Mouse (Mus musculus) activated CD4-positive, CD25-positive, alpha-beta regulatory T cell, adult 4 months (primary cell): Measurements from ENCODE around the gene Ints13. TPM values are rescaled to one million over a fixed set of nuclear protein-coding genes. Genes with fewer than 3 reads are reported as not detected.
"Not testable (repeated sequence)": the region's sequence is repeated elsewhere in the genome, so short reads cannot be mapped to it uniquely, and the experiment has no call there.

ENCODE experiments used
- ATAC-seq: one replicate; pipeline ENCODE4 v1.8.0; 2017
- polyA plus RNA-seq, 2 experiments: library from polyadenylated mRNA; unstranded; fragments of 100-300 nt; shearing (Covaris generic); gene quantifications; one replicate each; pipeline ENCODE4 v1.2.1; 2017

The Ints13 gene
- 10 to 100 TPM; 63.2 to 79.5 TPM for polyA plus RNA-seq

DNA sequence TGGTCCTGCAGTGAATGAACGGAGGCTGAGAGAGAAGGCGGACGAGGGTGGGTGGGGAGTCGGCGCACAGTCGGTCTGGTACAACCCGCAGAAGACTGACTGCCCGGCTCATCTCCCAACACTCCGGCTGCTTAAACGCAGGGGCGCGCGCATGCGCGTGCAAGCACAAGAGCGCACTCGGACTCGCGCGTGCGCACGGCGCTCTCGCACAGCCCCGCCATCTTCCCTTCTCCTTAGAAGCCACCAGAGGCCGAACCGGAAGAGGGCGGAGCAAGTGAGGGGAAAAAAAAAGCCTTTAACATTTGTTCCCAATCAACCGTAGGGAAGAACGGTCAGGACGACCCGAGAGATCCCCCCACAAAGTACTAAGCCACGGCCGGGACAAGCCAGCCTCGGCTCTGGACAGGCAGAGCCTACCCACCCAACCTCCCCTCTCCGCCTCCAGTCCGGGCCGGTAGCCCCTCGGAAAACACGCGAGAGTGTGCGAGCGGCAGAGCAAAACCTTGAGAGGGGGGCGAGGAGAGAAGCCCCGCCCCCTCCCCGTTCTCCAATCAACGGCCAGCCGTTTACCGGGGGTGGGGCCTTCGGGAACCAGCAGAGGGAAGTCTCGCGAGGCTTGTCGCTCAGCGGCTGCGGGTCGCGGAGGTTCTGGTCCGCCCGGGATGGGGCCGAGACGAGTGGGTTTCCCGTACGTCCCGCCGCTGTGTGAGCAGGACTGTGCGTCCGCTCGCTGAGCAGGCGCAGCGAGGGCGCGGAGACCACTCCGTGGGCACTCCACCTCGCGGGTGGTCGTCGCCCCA lies at the start of gene Ints13:
TSS of gene Ints13 (minus strand) at position 526 of the 800 bp plus-strand sequence.
- ATAC-seq = peak; percentile 79

DNA sequence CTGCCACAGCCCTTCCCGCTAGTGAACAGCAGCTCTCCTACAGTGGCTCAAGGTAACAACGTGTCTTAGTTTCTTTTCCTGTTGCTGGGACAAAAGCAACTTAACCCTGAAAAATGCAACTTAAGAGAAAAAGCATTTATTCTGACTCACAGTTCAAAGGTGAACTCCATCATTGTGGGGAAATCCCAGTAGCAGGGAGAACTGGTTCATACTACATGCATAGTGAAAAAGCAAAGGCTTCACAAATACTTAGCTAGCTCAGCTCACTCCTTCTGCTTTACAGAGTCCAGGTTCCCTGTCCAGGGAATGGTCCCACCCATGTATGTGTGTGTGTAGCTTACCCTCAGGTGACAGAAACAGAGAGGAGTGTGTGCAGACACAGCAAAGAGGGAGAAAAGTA lies 39.0 kb upstream of the Ints13 start:
- no peak for ATAC-seq

DNA sequence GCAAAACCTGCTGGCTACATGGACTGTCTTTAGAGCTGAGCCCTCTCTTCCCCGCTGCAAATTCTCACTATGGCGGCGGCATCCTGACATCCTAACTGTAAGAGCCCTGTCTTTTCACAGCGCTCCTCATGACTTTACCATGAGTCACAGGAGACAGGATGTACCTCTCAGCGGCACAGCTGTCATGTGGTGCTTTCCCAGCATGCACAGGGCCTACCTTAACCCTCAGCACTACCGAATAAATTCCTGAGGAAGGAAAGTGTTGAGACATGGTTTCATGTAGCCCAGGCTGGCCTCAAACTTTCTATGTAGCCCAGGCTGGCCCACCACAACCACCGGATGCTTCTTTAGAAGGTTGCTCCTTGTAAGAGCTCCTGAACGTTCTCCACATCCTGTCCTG lies 38.3 kb upstream of the Ints13 start:
- ATAC-seq = no peak

DNA sequence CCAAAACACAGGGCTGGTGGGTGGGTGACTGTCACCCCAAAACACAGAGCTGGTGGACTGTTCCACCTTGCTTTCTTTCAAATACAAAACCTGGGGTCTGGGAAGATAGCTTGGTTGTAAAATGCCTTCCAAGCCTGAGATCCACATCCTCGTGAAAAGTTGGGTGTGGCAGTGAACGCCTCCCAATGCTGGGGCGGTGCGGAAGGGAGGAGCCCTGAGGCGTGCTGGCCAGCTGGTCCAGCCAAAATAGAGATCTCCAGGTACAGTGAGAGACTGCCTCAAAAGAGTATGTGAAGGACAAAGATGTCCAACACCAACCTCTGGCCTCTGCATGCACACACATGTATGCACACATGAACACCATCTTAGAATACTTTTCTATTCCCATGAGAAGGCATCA lies 36.9 kb upstream of the Ints13 start:
- no peak for ATAC-seq

DNA sequence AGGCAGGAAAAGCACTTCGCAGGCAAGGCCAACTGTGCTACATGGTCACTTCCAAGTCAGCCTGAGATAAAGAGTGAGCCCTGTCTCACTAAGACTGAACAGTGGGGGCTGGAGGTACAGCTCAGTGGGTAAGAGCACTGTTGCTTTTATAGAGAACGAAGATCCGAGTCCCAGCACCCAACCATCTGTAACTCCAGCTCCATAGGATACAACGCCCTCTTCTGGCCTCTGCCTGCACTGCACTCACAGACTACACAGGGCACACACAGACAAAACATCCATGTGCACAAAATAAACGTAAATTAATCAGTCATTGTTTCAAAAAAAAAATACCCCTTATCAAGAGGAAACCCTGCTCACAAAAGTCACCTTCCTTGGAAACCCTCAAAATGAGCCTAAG lies 36.3 kb upstream of the Ints13 start:
- ATAC-seq = no peak

DNA sequence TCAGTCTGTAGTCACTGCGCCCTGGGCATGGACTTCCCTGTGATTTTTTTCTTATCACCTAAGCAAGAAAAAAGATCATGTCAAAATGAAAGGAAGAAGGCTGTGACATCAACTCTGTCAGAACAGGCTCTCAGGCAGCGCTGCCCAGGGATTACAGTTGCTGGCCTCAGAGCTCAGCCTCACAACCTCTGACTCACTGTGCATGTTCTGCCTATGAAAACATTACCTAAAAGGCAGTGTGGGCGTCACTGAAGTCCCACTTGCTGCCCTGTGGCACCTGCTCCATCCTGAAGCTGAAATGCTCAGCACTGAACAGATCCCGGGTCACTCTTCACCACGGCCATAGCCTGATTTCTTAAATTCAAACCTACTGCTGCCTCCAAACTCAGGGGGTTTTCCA lies 35.1 kb upstream of the Ints13 start:
- ATAC-seq = no peak

DNA sequence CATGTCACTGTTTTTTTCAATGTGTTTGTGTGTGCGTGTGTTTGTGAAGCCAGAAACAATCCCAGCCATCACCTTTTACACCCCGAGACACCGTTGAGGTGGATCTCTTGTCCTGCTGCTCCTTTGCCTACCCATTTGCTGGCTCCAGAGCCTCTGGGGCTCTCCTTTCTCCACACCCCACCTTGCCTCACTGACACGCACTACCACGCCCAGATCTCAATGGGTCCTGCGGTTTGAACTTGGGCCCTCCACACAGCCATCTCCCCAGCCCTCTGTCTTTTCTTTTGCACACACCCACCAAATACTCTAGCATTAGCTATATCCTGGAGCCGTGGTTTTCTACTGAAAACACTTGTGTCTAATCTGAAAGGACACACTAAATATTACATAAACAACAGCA lies 34.3 kb upstream of the Ints13 start:
- no peak for ATAC-seq

DNA sequence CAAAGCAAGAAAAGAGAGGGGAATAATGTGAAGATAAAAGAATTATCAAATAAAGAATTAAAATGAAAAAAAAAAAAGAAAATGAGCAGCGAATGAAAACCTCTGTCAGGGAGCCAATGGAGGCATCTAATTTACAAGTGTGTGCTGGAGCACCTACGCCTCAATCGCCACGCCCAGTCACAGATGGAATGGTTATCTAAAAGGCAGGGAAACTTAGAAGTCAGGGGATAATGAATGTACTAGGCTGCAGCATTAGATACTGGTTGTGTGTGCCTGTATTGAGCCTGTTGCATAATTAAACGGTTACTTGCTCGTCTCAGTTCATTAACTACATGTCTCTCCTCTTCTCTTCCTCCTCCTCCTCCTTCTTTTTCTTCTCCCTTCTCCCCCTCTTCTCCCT lies 33.8 kb upstream of the Ints13 start:
- no peak for ATAC-seq

DNA sequence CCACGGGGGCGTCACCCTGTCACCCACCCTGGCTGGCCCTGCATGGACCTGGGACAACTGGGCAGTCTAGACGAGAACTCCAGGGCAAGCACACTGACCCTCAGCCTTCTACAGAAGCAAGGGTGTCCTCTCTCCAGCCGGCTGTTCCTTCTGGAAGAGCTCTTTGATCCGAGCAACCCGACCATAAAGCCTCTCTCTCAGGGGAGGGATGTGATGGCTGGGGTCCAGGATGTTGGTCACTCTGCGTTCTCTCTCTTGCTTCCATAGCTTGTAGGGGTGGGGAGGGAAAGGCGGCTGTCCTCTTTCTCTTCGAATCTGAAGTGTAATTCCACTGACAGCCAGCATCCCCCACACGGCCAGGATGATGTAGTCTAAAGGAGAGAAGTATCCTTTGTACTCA lies 26.0 kb upstream of the Ints13 start:
- no peak for ATAC-seq

DNA sequence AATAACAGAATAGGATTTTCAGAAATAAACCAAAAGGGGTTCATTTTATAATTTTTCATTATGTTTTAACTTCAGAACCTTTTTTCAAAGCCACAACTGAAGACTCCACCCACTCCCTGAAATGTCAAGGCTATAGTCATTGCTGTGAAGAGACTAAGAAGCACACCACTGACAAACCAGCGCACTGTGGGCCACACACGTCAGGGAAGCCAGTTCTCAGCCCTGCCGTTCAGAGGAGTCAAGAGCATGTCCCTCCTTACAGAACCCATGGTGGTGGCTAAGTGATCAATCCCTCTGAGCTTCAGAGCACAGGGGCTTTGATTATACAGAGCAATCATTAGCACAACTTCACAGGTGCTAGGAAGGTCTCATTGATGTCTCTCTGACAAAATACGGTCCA lies 25.0 kb upstream of the Ints13 start:
- ATAC-seq = no peak

DNA sequence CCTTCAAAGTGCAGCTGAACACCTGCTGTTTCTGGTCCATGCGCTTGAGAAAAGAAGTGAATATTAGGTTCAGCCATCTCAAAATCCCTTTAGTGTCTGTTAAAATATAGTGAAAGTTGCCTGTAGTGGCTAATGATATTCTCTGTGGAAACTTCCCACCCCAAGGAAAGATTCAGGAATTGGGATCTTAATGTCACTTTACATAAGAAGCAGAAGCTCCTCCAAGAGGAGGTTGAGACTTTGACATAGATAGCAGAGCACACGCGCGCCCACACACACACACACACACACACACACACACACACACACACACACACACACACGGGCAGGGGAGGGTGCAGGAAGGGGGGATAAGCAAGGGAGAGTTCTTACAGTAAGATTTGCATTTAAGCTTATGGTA lies 7.5 kb upstream of the Ints13 start:
- no peak for ATAC-seq

DNA sequence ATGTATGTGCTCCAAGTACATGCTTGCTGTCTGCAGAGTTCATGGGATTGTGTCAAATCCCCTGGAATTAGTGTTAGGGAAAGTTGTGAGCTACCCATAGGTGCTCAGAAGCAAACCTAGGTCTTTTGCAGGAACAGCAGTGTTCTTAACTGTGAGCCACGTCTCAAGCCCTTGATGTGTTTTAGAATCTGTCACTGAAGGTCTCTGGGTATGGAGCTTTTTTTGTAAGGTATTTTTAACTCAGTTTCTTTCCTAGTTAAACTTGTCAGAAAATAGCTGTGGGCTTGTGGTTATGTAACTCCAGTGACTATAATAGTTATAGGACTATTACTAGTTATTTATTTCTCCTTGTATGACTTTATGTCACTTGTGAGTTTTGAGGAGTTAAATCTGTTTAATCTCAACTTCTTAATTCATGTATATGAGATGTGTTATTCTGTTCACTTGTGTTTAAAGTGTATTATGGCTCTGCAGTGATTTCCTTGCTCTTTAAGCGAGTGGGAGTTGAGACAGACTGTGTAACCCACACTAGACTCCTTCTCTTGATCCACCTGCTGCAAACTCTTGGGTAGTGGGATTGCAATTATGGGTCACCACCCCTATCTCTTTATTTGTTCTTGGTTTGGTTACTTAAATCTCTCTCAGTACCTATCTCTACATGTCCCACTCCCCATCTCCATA lies 5.9 kb upstream of the Ints13 start:
- no peak for ATAC-seq

DNA sequence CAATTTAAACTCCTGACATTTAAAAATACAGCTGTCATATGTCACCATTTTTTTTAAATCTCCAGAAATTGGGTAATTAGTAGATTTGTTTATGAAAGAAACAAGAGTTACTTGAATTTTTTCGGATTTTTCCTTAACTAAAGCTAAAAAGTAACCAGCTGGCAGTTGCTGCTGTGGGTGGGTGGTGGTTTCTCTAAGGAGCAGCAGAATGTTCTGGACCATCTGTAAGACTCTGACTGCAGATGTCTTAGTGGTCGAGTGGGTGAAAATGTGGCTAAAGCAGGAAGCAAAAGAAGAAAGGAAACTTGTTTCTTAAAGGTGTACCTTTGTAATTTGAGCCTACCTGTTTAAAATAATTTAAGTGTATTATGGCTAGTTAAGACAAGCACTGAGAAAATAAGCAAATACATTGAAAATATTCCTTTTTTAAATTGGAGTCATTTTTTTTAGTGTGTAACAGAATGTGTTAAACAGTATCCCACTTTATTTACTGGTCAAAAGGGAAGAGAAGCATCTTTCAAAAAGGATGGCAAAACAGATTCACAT lies 2.8 kb upstream of the Ints13 start:
- ATAC-seq = no peak

DNA sequence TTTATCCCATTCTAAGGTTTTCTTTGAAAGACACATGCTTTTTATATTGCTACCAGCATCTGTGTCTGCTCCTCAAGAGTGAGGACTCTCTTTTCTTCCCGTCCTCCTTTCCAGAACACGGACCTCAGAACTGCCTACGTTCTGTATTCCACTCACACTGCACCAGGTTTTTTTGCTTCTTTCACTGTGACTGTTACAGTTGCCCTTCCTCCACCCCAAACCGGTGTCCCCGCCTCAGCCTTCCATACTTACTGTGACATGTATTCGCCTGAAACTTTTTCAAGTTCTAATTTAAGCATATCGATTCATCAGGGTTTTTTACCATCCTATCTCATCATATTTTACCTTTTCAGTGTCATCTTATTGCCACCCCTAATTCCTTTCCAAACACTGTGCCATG lies 951 bp upstream of the Ints13 start:
- peak; percentile 7 for ATAC-seq

DNA sequence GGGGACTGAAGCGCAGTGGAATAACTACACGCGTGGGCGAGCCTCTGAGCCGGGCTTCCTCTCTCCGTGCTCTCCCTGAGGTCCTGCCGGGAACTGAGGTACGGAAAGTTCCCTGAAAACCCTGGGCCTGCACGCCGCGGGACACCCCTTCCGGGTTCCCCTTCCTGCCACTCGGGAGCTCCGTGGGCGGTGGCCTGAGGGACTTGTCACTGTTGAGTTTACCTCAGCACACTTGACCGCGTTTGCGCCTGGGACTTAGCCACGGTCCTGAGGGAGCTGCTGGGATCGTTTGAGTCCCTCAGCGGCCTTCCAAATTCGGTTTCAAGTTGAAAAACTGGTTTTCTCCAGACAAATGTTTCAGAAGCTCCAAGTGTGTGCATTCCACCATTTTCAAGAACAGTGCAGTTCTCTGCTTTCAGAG lies 486 bp upstream of the Ints13 start:
- peak; percentile 33 for ATAC-seq

DNA sequence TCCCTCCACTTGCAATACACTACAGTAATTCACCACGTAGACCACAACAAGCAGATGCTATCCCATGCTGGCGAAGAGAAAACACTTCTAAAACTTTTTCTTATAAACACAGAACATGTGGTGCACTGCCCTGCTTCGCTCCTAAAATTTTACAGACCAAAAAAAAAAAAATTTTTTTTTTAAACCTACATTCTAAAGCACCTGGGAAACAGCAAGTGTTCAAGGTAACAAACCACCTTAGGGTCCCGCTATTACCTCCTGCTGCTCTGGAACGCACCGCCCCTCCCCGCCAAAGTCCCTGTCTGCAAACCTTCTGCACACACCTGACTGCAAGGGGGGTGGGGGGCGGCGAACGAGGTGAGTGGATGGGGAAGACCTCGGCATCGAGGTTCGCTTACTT lies 732 bp downstream of the Ints13 start, which contains the start of gene Fgfr1op2:
TSS of gene Fgfr1op2 (plus strand) at position 301 of the 400 bp plus-strand sequence.
- peak; percentile 24 for ATAC-seq

DNA sequence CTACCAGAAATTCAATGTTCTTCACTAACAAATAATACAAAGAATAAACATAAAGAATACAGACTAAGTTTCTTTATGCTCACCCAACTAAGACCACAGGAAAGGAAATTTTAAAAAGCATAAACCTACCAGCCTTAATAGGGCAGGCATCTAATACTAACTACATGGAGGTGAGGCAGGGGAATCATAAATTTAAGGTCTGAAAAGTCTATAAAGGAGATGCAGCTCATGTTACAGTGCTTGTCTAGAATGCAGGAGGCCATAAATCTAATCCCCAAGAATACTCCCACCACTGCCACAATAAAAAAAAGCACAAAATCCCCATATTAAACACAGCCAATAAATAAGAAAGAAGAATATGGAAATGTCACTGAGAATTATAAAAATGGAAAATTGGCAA lies 5.6 kb downstream of the Ints13 start:
- no peak for ATAC-seq

DNA sequence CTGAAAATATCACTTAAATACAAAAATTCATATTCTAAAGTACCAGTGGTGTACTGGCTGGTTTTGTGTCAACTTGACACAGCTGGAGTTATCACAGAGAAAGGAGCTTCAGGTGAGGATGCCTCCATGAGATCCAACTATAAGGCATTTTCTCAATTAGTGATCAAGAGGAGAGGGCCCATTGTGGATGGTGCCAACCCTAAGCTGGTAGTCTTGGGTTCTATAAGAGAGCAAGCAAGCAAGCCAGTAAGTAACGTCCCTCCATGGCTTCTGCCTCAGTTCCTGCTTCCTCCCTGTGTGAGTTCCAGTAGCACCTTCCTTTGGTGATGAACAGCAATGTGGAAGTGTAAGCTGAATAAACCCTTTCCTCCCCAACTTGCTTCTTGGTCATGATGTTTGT lies 15.2 kb downstream of the Ints13 start:
- ATAC-seq = not testable (repeated sequence)

DNA sequence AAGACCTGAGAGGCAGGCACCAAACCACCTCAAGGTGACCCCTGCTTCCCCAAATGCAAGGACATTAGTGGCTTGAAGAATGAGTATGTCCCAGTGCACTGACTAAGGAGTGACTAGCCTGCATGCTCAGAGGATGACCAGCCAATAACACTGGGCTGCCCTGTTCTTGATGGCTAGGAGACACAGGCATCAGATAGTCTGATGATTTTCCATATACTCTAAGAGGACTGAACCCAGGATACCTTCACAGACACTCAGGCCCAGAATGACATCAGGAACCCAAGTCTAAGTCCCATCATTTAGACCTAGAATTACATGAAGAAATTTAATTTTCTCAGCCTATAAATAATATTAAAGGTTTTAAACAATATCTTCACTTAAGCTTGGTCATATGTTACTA lies 26.3 kb downstream of the Ints13 start:
- no peak for ATAC-seq

DNA sequence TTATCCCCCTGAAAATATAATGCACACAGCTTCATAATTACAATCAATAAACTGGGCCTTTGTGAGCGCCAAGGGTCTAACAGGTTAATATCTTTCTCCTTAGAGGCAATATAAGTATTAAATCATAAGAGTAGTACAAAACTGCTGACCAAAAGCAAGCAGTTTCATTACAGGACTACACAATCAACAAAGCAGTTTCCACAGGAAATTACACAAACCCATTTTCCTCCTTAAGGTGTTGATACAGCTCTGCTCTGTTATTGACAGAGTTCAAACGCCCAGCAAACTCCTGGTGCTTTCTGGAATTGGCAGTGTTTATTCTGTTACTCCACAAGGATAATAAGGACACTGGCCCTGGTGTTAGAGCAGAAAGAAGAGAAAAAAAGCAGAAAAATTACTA lies 27.2 kb downstream of the Ints13 start:
- ATAC-seq = no peak

DNA sequence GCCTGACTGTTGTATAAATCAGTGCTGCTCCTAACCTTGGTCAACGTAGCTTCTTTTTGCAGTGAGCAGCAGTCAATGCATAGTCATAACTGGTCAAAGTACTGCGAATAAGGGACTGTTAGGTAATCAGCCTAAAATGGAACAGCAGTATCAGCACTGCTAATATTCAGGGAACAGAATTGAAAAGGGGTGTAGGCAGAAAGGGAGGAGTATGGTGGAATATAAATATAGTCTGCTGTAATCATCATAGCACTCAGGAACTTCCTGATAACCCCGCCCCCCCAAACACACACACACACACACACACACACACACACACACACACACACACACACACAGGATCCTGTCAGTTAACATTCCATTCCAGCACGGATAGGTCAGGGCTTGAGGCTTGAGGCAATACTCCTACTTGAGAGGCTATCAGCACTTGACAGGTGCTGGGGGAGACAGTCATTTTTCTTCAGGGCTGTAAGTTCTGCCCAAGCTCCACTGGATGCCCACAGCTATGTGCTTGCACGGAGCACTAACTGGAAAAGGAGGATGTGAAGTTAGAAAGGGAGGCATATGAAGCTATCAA lies 32.3 kb downstream of the Ints13 start:
- no peak for ATAC-seq

DNA sequence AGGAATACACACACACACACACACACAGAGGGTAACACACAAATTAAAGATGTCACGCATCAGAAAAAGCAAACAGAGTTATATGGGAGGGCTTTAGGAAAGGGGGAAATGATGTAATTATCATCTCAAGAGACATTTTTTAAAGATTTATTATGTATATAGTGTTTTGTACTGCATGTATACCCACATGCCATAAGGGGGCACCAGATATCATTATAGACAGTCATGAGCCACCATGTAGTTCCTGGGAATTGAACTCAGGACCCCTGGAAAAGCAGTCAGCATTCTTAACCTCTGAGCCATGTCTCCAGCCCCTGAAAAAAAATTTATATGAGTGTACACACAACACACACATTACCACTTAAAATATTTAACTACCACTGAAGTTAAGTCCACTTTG lies 33.0 kb downstream of the Ints13 start:
- ATAC-seq = no peak

DNA sequence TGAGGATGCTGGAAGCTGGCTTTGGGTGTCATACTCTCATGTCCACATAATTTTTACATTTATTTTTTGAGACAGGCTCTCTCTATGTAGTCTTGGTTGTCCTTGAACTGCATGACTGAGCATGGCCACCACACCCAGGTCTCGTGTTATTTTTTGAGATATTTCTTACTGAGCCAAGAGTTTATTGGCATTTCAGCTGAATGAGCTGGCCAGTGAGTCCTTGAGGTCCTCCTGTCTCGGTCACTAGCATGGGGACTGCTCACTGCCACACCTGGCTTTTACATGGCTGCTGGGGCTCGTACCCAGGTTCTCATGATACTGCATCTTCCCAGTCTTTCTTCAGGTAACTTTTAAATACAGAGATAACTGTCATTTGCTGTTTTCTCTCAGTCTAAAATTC lies 37.2 kb downstream of the Ints13 start:
- ATAC-seq = no peak

DNA sequence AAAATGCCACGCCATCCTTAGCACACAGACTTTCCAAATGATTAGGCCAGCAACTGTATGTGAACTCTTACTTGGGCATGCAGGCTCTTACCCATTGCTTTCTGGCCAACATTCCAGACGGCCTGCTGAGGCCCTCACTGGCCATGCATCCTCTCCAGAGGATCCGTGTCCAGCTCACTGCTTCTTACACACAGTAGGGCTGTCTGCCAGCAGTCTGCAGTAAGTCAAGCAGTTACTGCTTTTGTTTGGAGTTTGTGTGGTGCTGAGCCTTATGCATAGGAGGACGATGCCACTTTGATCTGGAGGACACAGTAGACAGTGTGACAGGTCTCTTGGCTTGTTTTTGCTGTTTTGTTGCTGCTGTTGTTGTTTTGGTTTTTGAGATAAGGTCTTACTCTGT lies 39.0 kb downstream of the Ints13 start:
- no peak for ATAC-seq
